In genomic region chr1:82725026-82725874, GRCm38 (mm10) we compare ENCODE assay signal across 8 mouse cellular contexts. TPM values are rescaled to one million over a fixed set of nuclear protein-coding genes. Genes with fewer than 3 reads are reported as not detected.
DNase-seq lines count a peak whose midpoint lies in the region; ATAC-seq and TF ChIP-seq lines count a peak whose summit lies in the region.

No protein-coding gene starts in this region.

- TF ChIP-seq POLR2A in thymus, adult 2 months (IDR thresholded peaks at IDR 0.05; ENCODE audit: control insufficient read depth, extremely low read depth, insufficient read depth, low read length, poor library complexity): no peak; the same call in none of the 2 replicates

- ATAC-seq in limb, embryonic 12.5 days (ENCODE audit: insufficient number of reproducible peaks, insufficient read depth, low FRiP score, low TSS enrichment, low read depth): peak; percentile 97
- ATAC-seq in neural tube, embryonic 13.5 days (ENCODE audit: low read depth): peak; percentile 99

- H3K36me3 ChIP-seq in thymus, adult 2 months (ENCODE audit: control insufficient read depth, insufficient read depth, low read length): peaks cover 11% of the 10 kb centered on the region
- peaks cover 21% of the 10 kb centered on the region for H3K36me3 ChIP-seq in forebrain, embryonic 10.5 days (replicated peaks)
- H3K36me3 ChIP-seq in limb, embryonic 12.5 days: peaks cover 22% of the 10 kb centered on the region
- H3K36me3 ChIP-seq in neural tube, embryonic 13.5 days: peaks cover 16% of the 10 kb centered on the region

- 3% methylated on average over 37 of the region's 37 CpGs for WGBS in thymus, adult 2 months
- WGBS in forebrain, embryonic 10.5 days: 1% methylated on average over 37 of the region's 37 CpGs
- WGBS in limb, embryonic 12.5 days: 2% methylated on average over 37 of the region's 37 CpGs
- 1% methylated on average over 37 of the region's 37 CpGs for WGBS in neural tube, embryonic 13.5 days

- no peaks in the 10 kb centered on the region for H3K27me3 ChIP-seq in thymus, adult 2 months (ENCODE audit: control insufficient read depth, insufficient read depth, low read length)
- H3K27me3 ChIP-seq in forebrain, embryonic 10.5 days (ENCODE audit: poor library complexity, severe bottlenecking): peaks cover 23% of the 10 kb centered on the region
- no peaks in the 10 kb centered on the region for H3K27me3 ChIP-seq in limb, embryonic 12.5 days
- H3K27me3 ChIP-seq in neural tube, embryonic 13.5 days: peaks cover 22% of the 10 kb centered on the region

- no peaks in the 10 kb centered on the region for H3K9me3 ChIP-seq in forebrain, embryonic 10.5 days
- H3K9me3 ChIP-seq in limb, embryonic 12.5 days: no peaks in the 10 kb centered on the region
- no peaks in the 10 kb centered on the region for H3K9me3 ChIP-seq in neural tube, embryonic 13.5 days

- H3K4me2 ChIP-seq in limb, embryonic 12.5 days: peak overlapping the region; percentile 90
- peak overlapping the region; percentile 93 for H3K4me2 ChIP-seq in neural tube, embryonic 13.5 days

- peak; percentile 82 for DNase-seq in gastrocnemius, postnatal 10 days
- no peak for DNase-seq in gastrocnemius, adult 18-20 months (ENCODE audit: low spot score)
- no peak for DNase-seq in thymus, adult 2 months
- no peak for DNase-seq in thymus, postnatal 0 days (ENCODE audit: low spot score)
- DNase-seq in forebrain, embryonic 10.5 days (ENCODE audit: extremely low spot score, low spot score): no peak
- DNase-seq in MN1 (ENCODE audit: low spot score): no peak

- H3K9ac ChIP-seq in limb, embryonic 12.5 days (replicated peaks): peak overlapping the region; percentile 94
- H3K9ac ChIP-seq in neural tube, embryonic 13.5 days: peak overlapping the region; percentile 96

- peaks cover 7% of the 10 kb centered on the region for H3K4me1 ChIP-seq in thymus, adult 2 months (replicated peaks; ENCODE audit: control insufficient read depth, insufficient read depth, low read length)
- peaks cover 12% of the 10 kb centered on the region for H3K4me1 ChIP-seq in forebrain, embryonic 10.5 days
- H3K4me1 ChIP-seq in limb, embryonic 12.5 days (replicated peaks): peaks cover 8% of the 10 kb centered on the region
- H3K4me1 ChIP-seq in neural tube, embryonic 13.5 days (replicated peaks): peaks cover 21% of the 10 kb centered on the region

- TF ChIP-seq CTCF in thymus, adult 2 months (IDR thresholded peaks at IDR 0.05; ENCODE audit: borderline replicate concordance, control insufficient read depth, extremely low read depth, insufficient read depth, low read length, poor library complexity): no peak

- H3K4me3 ChIP-seq in thymus, adult 2 months (ENCODE audit: control insufficient read depth, insufficient read depth, low read length): peak overlapping the region; percentile 84
- peak overlapping the region; percentile 65 for H3K4me3 ChIP-seq in forebrain, embryonic 10.5 days
- peak overlapping the region; percentile 82 for H3K4me3 ChIP-seq in limb, embryonic 12.5 days (replicated peaks)
- peak overlapping the region; percentile 90 for H3K4me3 ChIP-seq in neural tube, embryonic 13.5 days

- H3K27ac ChIP-seq in thymus, adult 2 months (ENCODE audit: control insufficient read depth, insufficient read depth, low read length): no peak overlapping the region
- H3K27ac ChIP-seq in forebrain, embryonic 10.5 days: peak overlapping the region; percentile 90
- H3K27ac ChIP-seq in limb, embryonic 12.5 days: peak overlapping the region; percentile 69; the same call in 1 of the 2 replicates
- peak overlapping the region; percentile 83 for H3K27ac ChIP-seq in neural tube, embryonic 13.5 days (replicated peaks)

RNA-seq across cellular contexts. Expression of gene Mff, which starts 0.6 kb away (rescaled TPM):
- total RNA-seq in gastrocnemius, postnatal 10 days (2021): 100 to 1,000 TPM; 128 to 136 TPM
- total RNA-seq in gastrocnemius, adult 18-20 months (2021): 100 to 1,000 TPM; 134 to 137 TPM
- polyA plus RNA-seq in thymus, adult 2 months (2012; rRNA removed): 51.4 and 56.5 TPM in 2 replicates
- polyA plus RNA-seq in thymus, postnatal 0 days (2015; fragmentation: Nextera tagmentation; extraction: Ambion mirVana): 255 and 259 TPM in 2 replicates
- polyA plus RNA-seq in forebrain, embryonic 10.5 days (2016; fragmentation: Nextera tagmentation; extraction: Ambion mirVana): 214 and 220 TPM in 2 replicates
- 210 and 228 TPM in 2 replicates for polyA plus RNA-seq in limb, embryonic 12.5 days (2016; fragmentation: Nextera tagmentation; extraction: Ambion mirVana)
- polyA plus RNA-seq in neural tube, embryonic 13.5 days (2015; fragmentation: Nextera tagmentation; extraction: Ambion mirVana): 360 TPM in 2 replicates

RNA-seq across cellular contexts. Expression of gene Tm4sf20, which starts 43.0 kb away (rescaled TPM):
- not detected for total RNA-seq in gastrocnemius, postnatal 10 days (2021)
- total RNA-seq in gastrocnemius, adult 18-20 months (2021): not detected
- polyA plus RNA-seq in thymus, adult 2 months (2012; rRNA removed): 0.24 and 0.32 TPM in 2 replicates
- polyA plus RNA-seq in thymus, postnatal 0 days (2015; fragmentation: Nextera tagmentation; extraction: Ambion mirVana): 0.17 and 0.47 TPM in 2 replicates
- not detected in 2 replicates for polyA plus RNA-seq in forebrain, embryonic 10.5 days (2016; fragmentation: Nextera tagmentation; extraction: Ambion mirVana)
- polyA plus RNA-seq in limb, embryonic 12.5 days (2016; fragmentation: Nextera tagmentation; extraction: Ambion mirVana): 0.23 TPM in 1 of 2 replicates, not detected in the other
- polyA plus RNA-seq in neural tube, embryonic 13.5 days (2015; fragmentation: Nextera tagmentation; extraction: Ambion mirVana): 0.13 and 0.19 TPM in 2 replicates

RNA-seq across cellular contexts. Expression of gene Gm47791, which starts 45.8 kb away (rescaled TPM):
- not detected for total RNA-seq in gastrocnemius, postnatal 10 days (2021)
- total RNA-seq in gastrocnemius, adult 18-20 months (2021): not detected
- not detected in 2 replicates for polyA plus RNA-seq in thymus, adult 2 months (2012; rRNA removed)
- polyA plus RNA-seq in thymus, postnatal 0 days (2015; fragmentation: Nextera tagmentation; extraction: Ambion mirVana): not detected in 2 replicates
- polyA plus RNA-seq in forebrain, embryonic 10.5 days (2016; fragmentation: Nextera tagmentation; extraction: Ambion mirVana): not detected in 2 replicates
- not detected in 2 replicates for polyA plus RNA-seq in limb, embryonic 12.5 days (2016; fragmentation: Nextera tagmentation; extraction: Ambion mirVana)
- not detected in 2 replicates for polyA plus RNA-seq in neural tube, embryonic 13.5 days (2015; fragmentation: Nextera tagmentation; extraction: Ambion mirVana)
